Mouse (Mus musculus): ENCODE measurements around the gene Zfp784.
"Not testable (repeated sequence)": the region's sequence is repeated elsewhere in the genome, so short reads cannot be mapped to it uniquely, and the experiment has no call there.

The Zfp784 gene

DNA sequence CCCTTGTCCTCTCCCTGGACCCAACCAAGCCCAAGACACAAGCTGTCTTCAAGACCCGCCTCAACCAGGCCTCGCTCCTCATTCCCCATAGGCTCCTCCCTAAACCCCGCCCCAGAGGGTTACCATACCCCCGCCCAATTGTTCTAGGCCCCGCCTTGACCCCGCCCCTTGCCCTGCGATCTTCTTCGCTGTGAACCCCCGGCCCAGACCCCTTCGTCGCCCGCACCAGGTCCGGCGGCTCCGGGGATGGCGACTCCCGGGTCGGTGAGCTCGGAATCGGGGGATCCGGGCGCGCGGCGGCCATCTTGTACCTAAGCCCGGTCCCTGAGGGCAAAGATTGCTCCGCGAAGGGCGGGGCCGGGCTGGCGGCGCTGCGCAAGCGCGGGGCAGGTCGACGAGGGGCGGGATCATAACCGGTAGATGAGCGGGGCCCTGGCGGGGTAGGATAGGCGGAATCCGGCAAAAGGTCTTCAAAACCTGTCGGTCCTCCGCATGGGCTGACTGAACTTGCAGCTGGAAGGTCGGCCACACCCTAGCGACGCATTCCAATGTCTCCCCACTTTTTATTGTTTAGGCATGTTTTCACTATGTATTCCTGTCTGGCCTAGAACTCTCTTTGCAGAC, at the start of gene Zfp784:
TSS of gene Zfp784 (minus strand) at position 338 of the 624 bp plus-strand sequence.
- DNase-seq (ENCODE audit: low spot score) = peak; percentile 95

DNA sequence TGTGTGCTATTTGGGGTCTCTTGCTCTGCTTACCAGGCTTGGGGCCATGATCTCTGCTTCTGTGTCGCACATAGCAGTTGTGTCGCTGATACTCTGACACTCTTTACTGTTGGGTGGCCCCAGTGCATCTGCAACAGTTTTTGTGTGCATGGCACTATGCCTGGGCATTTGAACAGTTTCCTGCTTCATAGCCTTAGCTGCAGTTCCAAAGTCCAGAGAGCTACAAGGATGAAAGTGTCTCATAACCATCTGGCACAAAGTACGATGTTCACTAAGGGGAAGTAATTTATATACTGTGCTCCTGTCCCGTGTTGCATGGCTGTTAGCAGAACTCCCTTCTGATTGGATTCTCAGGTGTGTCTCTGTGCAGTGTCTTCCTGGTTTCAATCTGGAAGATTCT, 49.6 kb upstream of the Zfp784 start:
- DNase-seq (ENCODE audit: low spot score) = no peak

DNA sequence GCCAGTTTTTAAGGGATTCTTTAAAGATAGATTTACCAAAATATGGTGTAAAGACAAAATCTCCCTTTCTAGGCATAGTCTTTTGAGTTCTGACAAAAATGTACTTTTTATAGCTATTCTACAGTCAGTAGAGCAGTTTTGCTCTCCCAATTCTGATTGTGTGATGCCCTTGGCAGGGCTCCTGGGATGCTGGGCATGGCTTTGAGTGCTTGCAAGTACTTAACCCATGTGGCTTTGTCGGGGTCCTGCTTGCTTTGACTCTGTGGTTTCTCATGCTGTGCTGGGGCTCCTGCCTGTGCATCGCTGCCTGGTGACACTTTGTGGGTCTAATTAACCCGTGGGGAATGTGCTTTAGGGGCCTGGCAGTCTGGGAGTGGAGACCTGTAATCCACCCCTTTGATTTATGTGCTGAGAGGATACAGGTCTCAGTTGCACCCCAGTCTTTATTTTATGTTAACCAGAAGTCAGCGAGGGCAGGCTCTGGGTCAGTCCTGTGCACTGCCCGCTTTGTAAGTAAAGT, 48.7 kb upstream of the Zfp784 start:
- DNase-seq (ENCODE audit: low spot score) = no peak

DNA sequence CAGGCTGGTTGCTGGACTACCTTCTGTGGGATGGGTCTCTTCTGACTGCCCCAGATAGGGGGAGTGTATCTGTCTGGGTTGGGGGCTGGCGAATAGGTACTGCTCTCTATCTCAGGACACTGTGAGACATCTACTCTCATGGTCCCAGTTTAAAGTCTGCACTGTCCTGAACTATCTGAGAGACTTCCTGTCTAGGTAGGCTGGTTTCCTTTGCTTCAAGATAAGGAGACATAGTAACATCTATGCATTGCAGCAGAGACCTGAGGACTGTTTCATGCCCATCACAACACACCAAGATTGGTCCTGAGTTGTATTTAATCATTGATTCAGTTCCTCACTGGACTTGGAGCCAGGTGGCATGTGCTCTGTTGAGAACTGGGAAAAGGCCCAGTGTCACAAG, 47.3 kb upstream of the Zfp784 start:
- no peak for DNase-seq (ENCODE audit: low spot score)

DNA sequence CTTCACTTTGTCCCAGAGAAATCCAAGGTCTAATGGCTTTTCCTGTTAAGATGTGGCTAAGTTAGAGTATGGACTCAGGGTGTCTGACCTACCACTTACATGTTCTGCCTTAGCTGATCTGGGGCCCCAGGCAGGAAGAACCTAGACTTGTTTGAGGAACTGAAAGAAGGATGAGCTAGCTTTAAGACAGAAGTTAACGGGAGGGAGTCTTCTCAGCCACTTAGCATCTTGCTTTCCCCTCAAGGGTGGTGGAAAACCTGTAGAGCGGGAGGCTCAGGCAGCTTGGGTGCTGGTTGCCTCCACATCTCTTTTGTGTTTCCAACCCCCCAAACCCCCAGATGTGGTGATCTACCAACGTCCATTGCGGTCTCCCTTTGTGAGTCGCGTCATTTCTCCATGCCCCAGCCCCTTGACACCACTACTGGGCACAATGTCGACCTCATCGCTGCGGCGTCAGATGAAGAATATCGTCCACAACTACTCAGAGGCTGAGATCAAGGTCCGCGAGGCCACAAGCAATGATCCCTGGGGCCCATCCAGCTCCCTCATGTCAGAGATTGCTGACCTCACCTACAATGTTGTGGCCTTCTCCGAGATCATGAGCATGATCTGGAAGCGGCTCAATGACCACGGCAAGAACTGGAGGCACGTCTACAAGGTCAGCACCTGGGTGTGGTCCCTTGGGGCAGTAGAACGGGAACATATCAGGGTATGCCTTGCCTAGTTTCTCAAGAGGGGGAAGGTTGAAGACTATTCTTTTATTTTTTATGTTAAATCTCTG, 45.3 kb upstream of the Zfp784 start:
- DNase-seq (ENCODE audit: low spot score) = no peak

DNA sequence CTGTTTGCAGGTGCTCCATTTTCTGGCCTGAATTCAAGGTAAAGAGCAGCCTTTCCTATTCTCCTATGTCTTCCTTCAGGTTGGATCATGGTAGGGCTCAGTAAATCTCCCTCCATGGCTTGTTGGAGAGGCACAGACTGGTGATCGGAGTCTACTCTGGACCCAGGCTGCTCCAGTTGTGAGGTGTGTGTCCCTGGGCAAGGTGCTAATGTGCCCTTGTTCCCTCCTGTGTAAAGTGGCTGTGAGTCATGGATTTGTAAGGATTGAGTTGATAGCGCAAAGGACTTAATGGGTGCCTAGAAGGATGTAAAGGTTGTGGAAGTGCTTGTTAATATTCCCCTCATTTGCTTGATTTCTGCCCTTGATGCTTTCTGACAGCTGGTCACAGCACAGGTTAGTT, 43.7 kb upstream of the Zfp784 start:
- no peak for DNase-seq (ENCODE audit: low spot score)

DNA sequence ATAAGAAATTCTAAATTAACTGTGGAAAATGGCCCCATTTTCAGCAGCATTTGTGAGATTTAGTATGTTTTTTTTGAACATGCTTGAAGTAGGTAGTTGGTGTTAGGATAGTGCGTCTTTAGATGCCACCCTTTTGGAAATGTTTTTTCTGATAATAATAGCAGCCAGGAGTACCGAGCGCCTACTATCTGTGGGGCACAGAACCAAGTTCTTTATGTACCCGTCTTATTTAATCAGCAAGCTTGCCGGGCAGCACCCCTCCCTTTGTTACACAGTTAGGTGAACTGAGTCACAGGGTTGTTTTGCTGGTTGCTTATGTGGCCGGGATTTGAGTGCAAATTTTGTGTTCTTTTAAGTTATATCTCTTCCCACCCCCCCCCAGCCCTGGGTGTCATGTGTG, 43.0 kb upstream of the Zfp784 start:
- DNase-seq (ENCODE audit: low spot score) = no peak

DNA sequence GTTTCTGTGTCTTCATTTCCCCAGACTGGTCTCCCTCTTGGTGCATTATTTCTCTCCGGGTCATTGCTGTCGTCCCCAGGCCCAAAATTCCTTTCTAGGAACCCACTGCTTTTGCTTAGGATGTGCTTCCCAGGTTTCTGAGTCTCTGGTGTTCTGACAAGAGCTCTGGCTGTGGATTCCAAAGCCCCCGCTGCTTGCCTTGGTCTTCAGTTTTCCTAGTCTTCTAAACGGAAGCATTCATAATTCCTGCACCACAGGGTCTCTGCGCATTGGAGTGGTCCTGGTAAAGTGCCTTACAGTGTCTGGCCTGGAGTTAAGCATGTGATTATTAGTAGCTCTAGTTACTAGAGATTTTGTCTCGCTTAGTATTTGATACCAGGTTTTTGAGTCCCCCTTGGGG, 42.6 kb upstream of the Zfp784 start:
- DNase-seq (ENCODE audit: low spot score) = no peak

DNA sequence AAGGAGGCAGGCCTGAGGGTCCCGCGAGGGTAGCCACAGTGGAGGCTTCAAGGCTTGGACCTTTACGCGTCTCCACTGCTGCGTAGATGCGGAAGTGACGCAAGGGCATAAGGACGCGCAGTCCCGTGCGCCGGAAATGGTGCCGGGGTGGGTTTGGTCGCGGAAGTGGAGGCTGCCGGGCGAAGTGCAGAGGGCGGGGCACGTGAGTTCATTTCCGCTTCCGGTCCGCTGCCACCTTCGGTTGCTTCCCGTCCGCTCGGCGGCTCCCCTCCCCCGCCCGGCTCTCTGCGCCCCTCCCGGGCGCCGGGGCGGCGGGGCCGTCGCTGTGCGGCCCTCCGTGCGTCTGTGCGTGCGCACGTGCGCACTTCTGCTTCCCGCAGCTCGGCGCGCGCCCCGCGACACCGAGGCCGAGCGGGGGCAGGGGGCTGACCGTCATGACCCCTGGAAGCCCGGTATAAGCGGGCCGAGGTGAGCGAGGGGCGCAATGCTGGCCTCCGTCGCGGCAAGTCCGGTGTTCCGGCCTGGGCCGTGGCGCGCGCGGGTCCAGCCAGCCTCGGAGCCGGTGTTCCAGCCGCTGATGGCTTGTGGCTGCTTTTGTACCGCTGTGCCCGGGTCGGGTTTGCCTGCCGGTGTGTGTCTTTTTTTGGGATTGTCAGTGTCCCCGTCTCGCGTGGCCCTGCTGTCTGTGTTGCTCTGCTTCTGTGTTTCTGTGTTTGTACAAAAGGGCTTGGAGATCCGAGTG, 41.9 kb upstream of the Zfp784 start, which contains the start of gene Epn1:
TSS of gene Epn1 (plus strand) at position 226 of the 742 bp plus-strand sequence.
- DNase-seq (ENCODE audit: low spot score) = peak; percentile 97

DNA sequence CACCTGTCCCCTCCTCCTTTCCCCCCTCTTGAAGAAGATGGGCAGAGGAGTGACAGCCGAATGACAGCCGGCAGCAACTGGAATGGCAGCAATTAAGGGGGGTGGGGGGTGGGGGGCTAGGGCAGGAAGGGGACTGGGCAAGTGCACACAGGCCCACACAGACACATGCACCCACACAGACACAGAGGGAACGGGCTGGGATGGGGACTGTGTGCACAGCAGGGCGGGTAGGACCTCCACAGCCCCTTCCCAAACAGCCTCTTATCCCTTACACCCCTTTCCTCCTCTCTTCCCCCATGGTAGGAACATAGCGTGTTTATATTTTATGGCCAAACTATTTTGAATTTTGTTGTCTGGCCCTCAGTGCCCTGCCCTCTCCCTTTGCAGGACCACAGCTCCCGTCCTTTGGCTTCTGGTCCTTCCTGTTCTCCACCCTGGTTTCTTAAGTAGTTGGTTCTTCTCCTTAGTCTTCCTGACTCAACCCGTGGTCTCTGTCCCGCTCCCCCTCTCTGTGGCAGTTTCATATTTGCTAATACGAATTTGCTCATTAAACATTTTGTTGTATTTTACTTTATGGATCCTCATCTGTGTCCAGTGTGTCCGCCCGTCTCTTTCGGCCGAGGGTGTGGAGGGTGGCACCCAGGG, 41.2 kb upstream of the Zfp784 start:
- not testable (repeated sequence) for DNase-seq (ENCODE audit: low spot score)

DNA sequence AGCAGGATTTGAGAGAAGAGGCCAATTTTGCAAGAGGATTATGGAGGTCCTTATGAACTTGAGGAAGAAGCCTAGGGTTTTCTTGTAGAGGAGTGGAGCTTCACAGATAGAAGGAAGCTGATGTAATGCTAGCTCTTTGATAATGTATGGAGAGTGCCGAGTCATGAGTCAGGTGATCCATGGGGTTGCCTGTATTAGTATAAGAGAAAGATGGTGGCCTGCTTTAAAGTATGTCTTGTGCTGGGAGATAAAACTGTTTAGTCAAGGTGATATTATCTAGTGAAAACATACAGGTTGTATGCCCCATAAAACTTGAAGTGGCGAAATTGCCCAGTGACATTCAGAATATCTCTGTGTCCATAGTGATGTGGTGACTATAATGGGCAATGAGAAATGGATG, 38.7 kb upstream of the Zfp784 start:
- DNase-seq (ENCODE audit: low spot score) = no peak

DNA sequence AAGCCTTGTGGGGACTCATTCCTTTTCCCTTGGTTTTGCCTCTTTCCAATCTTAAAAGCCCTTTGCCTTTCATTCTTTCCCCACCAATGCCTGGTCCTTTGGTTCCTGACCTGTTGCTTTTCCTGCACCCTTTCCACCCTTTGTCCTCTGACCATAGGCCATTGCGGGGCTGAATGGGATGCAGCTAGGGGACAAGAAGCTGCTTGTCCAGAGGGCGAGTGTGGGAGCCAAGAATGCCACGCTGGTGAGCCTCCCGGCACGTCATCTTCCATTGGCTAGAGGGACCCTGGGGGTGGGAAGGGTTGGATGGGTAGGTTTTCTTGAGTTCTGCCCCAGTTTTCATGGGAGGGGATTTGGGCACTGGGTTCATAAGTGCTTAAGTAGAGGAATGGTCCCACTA, 36.7 kb upstream of the Zfp784 start:
- DNase-seq (ENCODE audit: low spot score) = no peak

DNA sequence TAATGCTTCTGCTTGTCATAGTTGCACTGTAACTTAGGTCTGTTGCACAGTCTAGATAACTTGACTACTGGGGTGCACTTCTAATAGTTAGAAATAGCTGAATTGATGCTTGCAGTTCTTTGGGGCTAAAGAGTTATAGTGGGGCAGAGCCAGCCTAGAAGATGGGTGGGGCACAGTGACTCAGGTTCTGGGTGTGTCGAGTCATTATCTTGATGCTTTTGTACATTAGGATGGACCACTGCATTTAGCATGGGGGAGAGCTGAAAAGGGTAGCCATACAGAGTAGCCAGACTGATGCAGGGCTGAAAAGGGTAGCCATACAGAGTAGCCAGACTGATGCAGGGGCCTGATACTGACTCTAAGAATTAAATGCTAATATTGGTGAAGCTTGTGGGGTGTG, 35.3 kb upstream of the Zfp784 start:
- DNase-seq (ENCODE audit: low spot score) = no peak

DNA sequence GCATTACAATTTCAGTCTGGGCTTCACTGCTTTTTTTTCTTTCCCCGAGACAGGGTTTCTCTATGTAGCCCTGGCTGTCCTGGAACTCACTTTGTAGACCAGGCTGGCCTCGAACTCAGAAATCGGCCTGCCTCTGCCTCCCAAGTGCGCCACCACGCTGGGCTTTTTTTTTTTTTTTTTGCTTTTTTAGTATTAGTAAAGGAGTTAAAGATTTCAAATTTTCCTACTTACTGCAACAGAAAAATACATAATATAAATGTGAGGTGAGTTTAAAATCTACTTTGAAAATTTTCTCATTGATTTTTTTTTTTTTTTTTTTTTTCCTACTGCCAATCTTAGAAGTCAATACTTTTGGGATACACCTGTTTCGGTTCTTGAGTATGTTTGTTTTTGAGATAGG, 26.6 kb upstream of the Zfp784 start:
- no peak for DNase-seq (ENCODE audit: low spot score)

DNA sequence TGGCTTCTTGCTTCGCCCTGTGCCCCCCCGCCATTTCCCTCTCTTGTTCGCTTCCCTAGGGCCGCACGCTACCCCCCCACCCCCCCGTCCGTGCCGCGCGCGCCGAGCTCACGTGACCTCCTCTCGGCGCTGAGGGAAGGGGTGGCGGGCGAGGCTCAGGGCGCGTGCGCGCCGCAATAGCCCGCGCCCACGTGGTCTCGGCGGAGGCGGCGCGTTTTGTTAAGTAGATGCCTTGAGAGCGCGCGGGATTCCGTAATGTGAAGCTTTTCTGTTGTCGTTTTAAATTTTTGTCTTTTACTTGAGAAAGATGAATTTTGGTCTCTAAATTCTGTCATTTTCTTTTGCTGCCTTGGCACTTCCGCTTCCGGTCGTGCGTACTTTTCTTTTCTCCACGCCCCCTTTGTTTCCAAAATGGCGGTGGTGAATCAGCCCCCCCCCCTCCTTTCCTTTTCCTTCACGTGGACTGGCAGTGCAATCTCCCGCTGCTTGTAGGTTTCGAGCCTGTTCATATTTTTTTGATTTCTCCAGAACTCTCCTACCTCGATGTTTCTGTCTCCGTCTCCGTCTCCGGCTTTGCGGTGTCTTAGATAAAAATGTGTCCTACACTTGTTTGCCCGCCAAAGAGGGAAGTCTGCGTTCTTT, 24.2 kb upstream of the Zfp784 start:
- peak; percentile 69 for DNase-seq (ENCODE audit: low spot score)

DNA sequence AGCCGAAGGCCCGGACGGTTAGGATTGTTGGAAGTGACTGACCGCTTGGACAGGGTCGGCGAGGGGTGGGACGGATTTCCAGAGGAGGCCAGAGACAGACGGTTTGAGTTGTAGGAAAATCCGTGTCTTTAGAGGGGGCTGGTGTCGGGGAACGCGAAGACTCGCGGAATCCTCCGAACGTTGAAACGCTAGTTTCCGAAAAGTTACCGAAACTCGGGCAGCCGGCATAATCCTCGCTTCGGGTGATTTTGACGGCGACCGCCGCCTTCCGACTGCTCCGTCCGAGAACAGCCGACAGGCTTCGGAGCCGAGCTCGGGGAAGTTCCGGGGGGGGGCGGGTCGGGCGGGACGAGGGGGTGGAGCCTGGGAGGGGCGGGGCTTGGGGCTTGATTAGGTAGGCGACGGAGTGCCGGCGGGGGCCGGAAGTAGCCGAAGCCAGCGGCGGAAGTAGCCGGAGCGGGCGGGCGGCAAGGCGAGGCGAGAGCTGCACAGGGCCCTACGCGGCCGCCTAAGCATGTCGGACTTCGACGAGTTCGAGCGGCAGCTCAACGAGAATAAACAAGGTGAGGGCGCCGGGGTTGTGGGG, 23.6 kb upstream of the Zfp784 start, which contains the start of gene U2af2:
TSS of gene U2af2 (plus strand) at position 370 of the 586 bp plus-strand sequence.
- DNase-seq (ENCODE audit: low spot score) = peak; percentile 94

DNA sequence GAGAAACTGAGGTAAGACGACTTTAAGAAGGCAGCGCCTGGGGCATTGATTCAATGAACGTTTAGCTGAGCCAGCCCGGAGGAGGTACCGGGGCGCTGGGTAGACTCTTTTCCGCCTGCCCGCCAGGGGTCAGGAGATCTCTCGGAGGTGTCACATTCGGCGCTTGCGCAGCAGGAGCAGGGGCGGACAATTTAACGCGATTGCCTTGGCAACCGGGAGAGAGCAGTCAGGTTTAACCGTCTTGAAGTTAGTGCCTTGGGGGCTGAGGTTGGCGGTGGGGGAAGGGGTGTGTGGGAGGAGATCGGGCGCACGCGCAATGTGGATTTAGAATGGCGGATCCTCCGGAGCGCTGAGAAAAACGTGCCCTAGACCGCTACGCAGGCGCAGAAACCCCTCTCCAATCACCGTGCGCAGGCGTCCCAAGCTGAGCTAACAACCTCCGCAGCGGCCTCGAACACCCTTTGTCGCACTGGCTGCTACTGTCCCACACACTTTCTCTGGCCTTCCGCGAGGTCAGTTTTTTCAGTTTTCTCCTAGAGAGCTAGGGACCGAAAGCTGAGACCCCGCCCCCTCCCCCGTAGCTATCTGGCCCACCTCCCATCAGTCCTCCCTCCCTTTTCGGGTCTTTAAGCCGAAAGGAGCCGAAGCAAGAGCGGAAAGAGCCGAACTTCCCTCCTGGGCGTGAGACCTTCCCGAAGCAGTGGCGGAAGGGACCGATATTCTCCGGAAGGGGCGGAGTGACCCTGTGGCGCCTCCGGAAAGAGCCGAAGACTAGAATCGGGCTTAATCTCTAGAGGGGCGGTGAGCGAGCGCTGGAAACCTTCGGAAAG, 22.9 kb upstream of the Zfp784 start:
- peak; percentile 99 for DNase-seq (ENCODE audit: low spot score)

DNA sequence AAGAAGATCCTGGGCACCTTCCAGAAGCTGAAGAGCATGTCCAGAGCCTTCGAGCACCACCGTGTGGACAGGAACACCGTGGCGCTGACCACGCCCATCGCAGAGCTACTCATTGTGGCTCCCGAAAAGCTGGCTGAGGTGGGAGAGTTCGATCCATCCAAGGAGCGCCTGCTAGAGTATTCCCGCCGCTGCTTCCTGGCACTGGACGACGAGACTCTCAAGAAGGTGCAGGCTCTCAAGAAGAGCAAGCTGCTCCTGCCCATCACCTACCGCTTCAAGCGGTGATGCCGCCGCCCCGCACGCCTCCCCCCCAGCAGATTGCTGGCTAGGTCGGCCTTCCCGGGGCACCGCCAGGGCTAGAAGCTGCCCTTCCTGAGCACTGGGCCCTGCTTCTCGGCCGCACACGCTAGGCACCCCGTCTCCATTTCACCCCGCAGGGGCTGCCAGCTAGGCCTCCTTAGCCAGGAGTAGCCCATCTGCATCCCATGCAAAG, 22.0 kb upstream of the Zfp784 start:
- DNase-seq (ENCODE audit: low spot score) = peak; percentile 85

DNA sequence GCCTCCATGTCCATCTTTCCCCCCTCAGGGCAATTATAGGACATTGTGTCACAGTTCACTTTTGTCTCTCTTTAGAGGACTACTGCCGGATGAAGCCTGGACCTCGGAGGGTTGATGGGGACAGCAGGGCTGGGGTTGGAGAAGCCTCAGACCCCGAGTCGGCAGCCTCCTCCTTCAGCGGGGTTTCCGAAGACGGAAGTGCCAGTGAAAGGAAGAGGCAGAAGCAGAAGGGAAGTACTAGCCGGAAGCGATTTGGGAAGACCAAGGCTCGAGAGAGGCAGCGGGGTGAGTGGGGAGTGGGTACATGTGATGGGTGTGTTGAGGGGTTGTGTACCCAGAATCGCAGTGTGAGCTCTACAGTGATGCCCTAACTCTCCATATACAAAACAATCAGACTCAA, 21.2 kb upstream of the Zfp784 start:
- DNase-seq (ENCODE audit: low spot score) = no peak

DNA sequence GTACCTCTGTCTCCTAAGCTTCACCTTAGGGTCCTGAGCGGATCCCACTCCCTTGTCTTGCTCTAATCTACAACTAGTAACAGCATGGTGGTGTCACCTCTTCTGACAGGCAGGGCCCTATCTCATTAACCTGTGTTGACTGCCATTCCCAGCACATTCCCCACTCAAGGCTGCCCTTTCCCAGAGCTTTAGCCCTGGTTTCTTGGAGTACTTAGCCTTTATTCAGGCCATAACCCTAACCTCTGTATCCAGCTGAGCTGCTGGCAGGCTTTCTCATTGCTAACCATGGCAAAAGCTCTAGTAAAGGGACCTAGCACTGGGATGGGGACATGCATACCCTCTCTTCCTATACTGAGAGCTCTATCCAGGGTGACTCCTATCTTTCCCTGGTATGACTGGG, 20.4 kb upstream of the Zfp784 start:
- DNase-seq (ENCODE audit: low spot score) = no peak
